Mouse (Mus musculus): ENCODE measurements around the gene Acoxl. TPM values are rescaled to one million over a fixed set of nuclear protein-coding genes. Genes with fewer than 3 reads are reported as not detected.

Gene Acoxl
- polyA plus RNA-seq, 1 experiment = not detected

- H3K4me1 ChIP-seq (ENCODE audit: control insufficient read depth, insufficient read depth, low read length) = peaks cover 14% of the 10 kb centered on the region
- 65% methylated on average over 8 of the region's 8 CpGs for WGBS
- TF ChIP-seq POLR2A (IDR thresholded peaks at IDR 0.05; ENCODE audit: insufficient read depth, low read depth, low read length) (no peak), CTCF (IDR thresholded peaks at IDR 0.05; ENCODE audit: insufficient read depth, low read depth, low read length) (no peak)
- no peak overlapping the region for H3K27ac ChIP-seq (ENCODE audit: insufficient read depth, low read depth, low read length)
- no peak overlapping the region for H3K4me3 ChIP-seq (ENCODE audit: insufficient read depth, low read depth, low read length)
These were observed 300.2 kb downstream of the Acoxl start for GRCm38 (mm10) chr2:128138924-128139323.

- TF ChIP-seq CTCF (IDR thresholded peaks at IDR 0.05; ENCODE audit: insufficient read depth, low read depth, low read length) (no peak), POLR2A (IDR thresholded peaks at IDR 0.05; ENCODE audit: insufficient read depth, low read depth, low read length) (no peak)
- Histone ChIP-seq H3K27ac (ENCODE audit: insufficient read depth, low read depth, low read length) (no peak overlapping the region), H3K4me3 (ENCODE audit: insufficient read depth, low read depth, low read length) (no peak overlapping the region), H3K4me1 (ENCODE audit: control insufficient read depth, insufficient read depth, low read length) (peaks cover 17% of the 10 kb centered on the region)
- 48% methylated on average over 15 of the region's 15 CpGs for WGBS
These were observed 301.1 kb downstream of the Acoxl start for GRCm38 (mm10) chr2:128139781-128140180.

GRCm38 (mm10) chr2:128140183-128140582 lies 301.5 kb downstream of the Acoxl start:
- no peak overlapping the region for H3K27ac ChIP-seq (ENCODE audit: insufficient read depth, low read depth, low read length)
- H3K4me3 ChIP-seq (ENCODE audit: insufficient read depth, low read depth, low read length) = no peak overlapping the region
- WGBS = 85% methylated on average over 3 of the region's 3 CpGs
- TF ChIP-seq CTCF (IDR thresholded peaks at IDR 0.05; ENCODE audit: insufficient read depth, low read depth, low read length) = no peak
- no peak for TF ChIP-seq POLR2A (IDR thresholded peaks at IDR 0.05; ENCODE audit: insufficient read depth, low read depth, low read length)
- peaks cover 18% of the 10 kb centered on the region for H3K4me1 ChIP-seq (ENCODE audit: control insufficient read depth, insufficient read depth, low read length)

GRCm38 (mm10) chr2:128143992-128144391 lies 305.3 kb downstream of the Acoxl start:
- peaks cover 10% of the 10 kb centered on the region; the same call in 1 of the 2 replicates for H3K4me1 ChIP-seq (ENCODE audit: control insufficient read depth, insufficient read depth, low read length)
- H3K27ac ChIP-seq (ENCODE audit: insufficient read depth, low read depth, low read length) = no peak overlapping the region
- H3K4me3 ChIP-seq (ENCODE audit: insufficient read depth, low read depth, low read length) = no peak overlapping the region
- TF ChIP-seq CTCF (IDR thresholded peaks at IDR 0.05; ENCODE audit: insufficient read depth, low read depth, low read length) (no peak), POLR2A (IDR thresholded peaks at IDR 0.05; ENCODE audit: insufficient read depth, low read depth, low read length) (no peak)

GRCm38 (mm10) chr2:128145433-128145832 lies 306.8 kb downstream of the Acoxl start:
- no peak overlapping the region for H3K27ac ChIP-seq (ENCODE audit: insufficient read depth, low read depth, low read length)
- no peak for TF ChIP-seq POLR2A (IDR thresholded peaks at IDR 0.05; ENCODE audit: insufficient read depth, low read depth, low read length)
- TF ChIP-seq CTCF (IDR thresholded peaks at IDR 0.05; ENCODE audit: insufficient read depth, low read depth, low read length) = no peak
- no peak overlapping the region for H3K4me3 ChIP-seq (ENCODE audit: insufficient read depth, low read depth, low read length)
- peaks cover 5% of the 10 kb centered on the region; the same call in 1 of the 2 replicates for H3K4me1 ChIP-seq (ENCODE audit: control insufficient read depth, insufficient read depth, low read length)
- WGBS = 70% methylated on average over 3 of the region's 3 CpGs

- Histone ChIP-seq H3K4me1 (ENCODE audit: control insufficient read depth, insufficient read depth, low read length) (peaks cover 16% of the 10 kb centered on the region), H3K27ac (ENCODE audit: insufficient read depth, low read depth, low read length) (no peak overlapping the region), H3K4me3 (ENCODE audit: insufficient read depth, low read depth, low read length) (no peak overlapping the region)
- WGBS = 90% methylated on average over 5 of the region's 5 CpGs
- TF ChIP-seq CTCF (IDR thresholded peaks at IDR 0.05; ENCODE audit: insufficient read depth, low read depth, low read length) (no peak), POLR2A (IDR thresholded peaks at IDR 0.05; ENCODE audit: insufficient read depth, low read depth, low read length) (no peak)
These were observed 310.9 kb downstream of the Acoxl start for GRCm38 (mm10) chr2:128149596-128149995.

- H3K4me1 ChIP-seq (ENCODE audit: control insufficient read depth, insufficient read depth, low read length) = peaks cover 26% of the 10 kb centered on the region
- H3K4me3 ChIP-seq (ENCODE audit: insufficient read depth, low read depth, low read length) = no peak overlapping the region
- WGBS = 95% methylated on average over 9 of the region's 9 CpGs
- no peak overlapping the region for H3K27ac ChIP-seq (ENCODE audit: insufficient read depth, low read depth, low read length)
- TF ChIP-seq CTCF (IDR thresholded peaks at IDR 0.05; ENCODE audit: insufficient read depth, low read depth, low read length) = no peak
- TF ChIP-seq POLR2A (IDR thresholded peaks at IDR 0.05; ENCODE audit: insufficient read depth, low read depth, low read length) = no peak
These were observed 313.5 kb downstream of the Acoxl start for GRCm38 (mm10) chr2:128152211-128152610.

GRCm38 (mm10) chr2:128152845-128153550 lies 314.3 kb downstream of the Acoxl start:
- 80% methylated on average over 16 of the region's 16 CpGs for WGBS

GRCm38 (mm10) chr2:128153551-128153910 lies 314.9 kb downstream of the Acoxl start:
- no peak overlapping the region for H3K4me3 ChIP-seq (ENCODE audit: insufficient read depth, low read depth, low read length)
- TF ChIP-seq POLR2A (IDR thresholded peaks at IDR 0.05; ENCODE audit: insufficient read depth, low read depth, low read length) (no peak), CTCF (IDR thresholded peaks at IDR 0.05; ENCODE audit: insufficient read depth, low read depth, low read length) (no peak)
- WGBS = 49% methylated on average over 11 of the region's 11 CpGs
- H3K4me1 ChIP-seq (ENCODE audit: control insufficient read depth, insufficient read depth, low read length) = peaks cover 27% of the 10 kb centered on the region
- no peak overlapping the region for H3K27ac ChIP-seq (ENCODE audit: insufficient read depth, low read depth, low read length)

More at GRCm38 (mm10) chr2:128152845-128153550, 314.3 kb downstream of the Acoxl start:
- H3K4me1 ChIP-seq (ENCODE audit: control insufficient read depth, insufficient read depth, low read length) = peaks cover 27% of the 10 kb centered on the region
- no peak overlapping the region for H3K4me3 ChIP-seq (ENCODE audit: insufficient read depth, low read depth, low read length)
- TF ChIP-seq CTCF (IDR thresholded peaks at IDR 0.05; ENCODE audit: insufficient read depth, low read depth, low read length) (no peak), POLR2A (IDR thresholded peaks at IDR 0.05; ENCODE audit: insufficient read depth, low read depth, low read length) (no peak)
- no peak overlapping the region for H3K27ac ChIP-seq (ENCODE audit: insufficient read depth, low read depth, low read length)

Measured in olfactory bulb, adult 2 months (tissue).